Mouse (Mus musculus) midbrain, embryonic 14.5 days (tissue): ENCODE data around the gene Sergef. TPM values are rescaled to one million over a fixed set of nuclear protein-coding genes. Genes with fewer than 3 reads are reported as not detected.

Experiments used
- ATAC-seq: fragments of 200-750 bp; cut with Nextera tagmentation; 2 replicates; pipeline ENCODE4 v1.8.0; 2017; ENCODE audit warnings: moderate number of reproducible peaks, moderate library complexity; ENCODE audit not compliant: low FRiP score, low TSS enrichment
- DNase-seq: peaks from one replicate; pipeline ENCODE4 v3.0.0-alpha.2; 2015
- H3K27ac ChIP-seq: fragments of 300-500 bp; sonication (generic); replicated peaks from 2 replicates; pipeline ENCODE4 v1.5.1; 2014; ENCODE audit warnings: mild to moderate bottlenecking, low read depth, low read length, moderate library complexity
- H3K27me3 ChIP-seq: fragments of 300-500 bp; sonication (generic); 2 replicates; pipeline ENCODE4 v1.6.1; 2014; ENCODE audit warnings: low read length, control low read depth, mixed read lengths; ENCODE audit not compliant: control insufficient read depth, insufficient read depth
- H3K36me3 ChIP-seq: fragments of 300-500 bp; sonication (generic); 2 replicates; pipeline ENCODE4 v1.6.1; 2014; ENCODE audit warnings: low read length, control low read depth; ENCODE audit not compliant: control insufficient read depth, insufficient read depth
- H3K4me1 ChIP-seq: fragments of 300-500 bp; sonication (generic); 2 replicates; pipeline ENCODE4 v1.6.1; 2014; ENCODE audit warnings: mild to moderate bottlenecking, antibody characterized with exemption, low read length, control low read depth; ENCODE audit not compliant: control insufficient read depth, insufficient read depth
- H3K4me2 ChIP-seq: fragments of 300-500 bp; sonication (generic); 2 replicates; pipeline ENCODE4 v1.6.1; 2014; ENCODE audit warnings: mild to moderate bottlenecking, low read length, moderate library complexity
- H3K4me3 ChIP-seq: fragments of 300-500 bp; sonication (generic); replicated peaks from 2 replicates; pipeline ENCODE4 v1.5.1; 2014; ENCODE audit warnings: low read depth, low read length
- H3K9ac ChIP-seq: fragments of 300-500 bp; sonication (generic); replicated peaks from 2 replicates; pipeline ENCODE4 v1.6.1; 2014; ENCODE audit warnings: mild to moderate bottlenecking, low read length, moderate library complexity
- H3K9me3 ChIP-seq: fragments of 300-500 bp; sonication (generic); 2 replicates; pipeline ENCODE4 v1.6.1; 2016; ENCODE audit warnings: low read length, control low read depth, mixed read lengths; ENCODE audit not compliant: control insufficient read depth
- WGBS: fragments of 180-500 bp; shearing (Covaris S2); extraction: QIAGEN DNeasy Blood & Tissue Kit; methylation state at CpG from one replicate; pipeline ENCODE4 v1.1.7; 2014; 5-methylcytosine and 5-hydroxymethylcytosine counted together
- polyA plus RNA-seq: library from polyadenylated mRNA; unstranded; fragments of >200 nt; fragmentation: Nextera tagmentation; extraction: Ambion mirVana; gene quantifications from 2 replicates; pipeline ENCODE4 v1.2.1, GENCODE M21; 2014

Sergef gene
- polyA plus RNA-seq, 1 experiment from 2014 or later = 31.1 TPM

- H3K9me3 ChIP-seq = no peaks in the 10 kb centered on the region
- H3K4me2 ChIP-seq = no peak overlapping the region
- ATAC-seq (no peak), DNase-seq (no peak)
- H3K4me1 ChIP-seq = peaks cover 3% of the 10 kb centered on the region; the same call in 1 of the 2 replicates
- no peak overlapping the region for H3K9ac ChIP-seq
- no peak overlapping the region for H3K27ac ChIP-seq
- no peaks in the 10 kb centered on the region for H3K27me3 ChIP-seq
- H3K36me3 ChIP-seq = no peaks in the 10 kb centered on the region
- WGBS = 96% methylated on average over 2 of the region's 2 CpGs
- no peak overlapping the region for H3K4me3 ChIP-seq
Observed at GRCm38 (mm10) chr7:46560061-46560460, 79.5 kb downstream of the Sergef start.

GRCm38 (mm10) chr7:46559643-46560042 is 80.0 kb downstream of the Sergef start:
- no peak for ATAC-seq
- no peak overlapping the region for H3K4me3 ChIP-seq
- no peak overlapping the region for H3K4me2 ChIP-seq
- peaks cover 7% of the 10 kb centered on the region; the same call in 1 of the 2 replicates for H3K4me1 ChIP-seq
- no peaks in the 10 kb centered on the region for H3K36me3 ChIP-seq
- H3K9ac ChIP-seq = no peak overlapping the region
- no peaks in the 10 kb centered on the region for H3K9me3 ChIP-seq
- no peak overlapping the region for H3K27ac ChIP-seq
- 93% methylated on average over 6 of the region's 6 CpGs for WGBS
- DNase-seq = no peak
- H3K27me3 ChIP-seq = no peaks in the 10 kb centered on the region

GRCm38 (mm10) chr7:46559006-46559405 is 80.6 kb downstream of the Sergef start:
- Histone ChIP-seq H3K4me2 (no peak overlapping the region), H3K9ac (no peak overlapping the region), H3K9me3 (no peaks in the 10 kb centered on the region), H3K27ac (no peak overlapping the region), H3K4me3 (no peak overlapping the region), H3K27me3 (no peaks in the 10 kb centered on the region), H3K36me3 (no peaks in the 10 kb centered on the region), H3K4me1 (peaks cover 10% of the 10 kb centered on the region; the same call in 1 of the 2 replicates)
- ATAC-seq (no peak), DNase-seq (no peak)
- 75% methylated on average over 5 of the region's 5 CpGs for WGBS

- H3K27ac ChIP-seq = no peak overlapping the region
- DNase-seq (no peak), ATAC-seq (no peak)
- H3K36me3 ChIP-seq = no peaks in the 10 kb centered on the region
- H3K4me3 ChIP-seq = no peak overlapping the region
- peaks cover 10% of the 10 kb centered on the region; the same call in 1 of the 2 replicates for H3K4me1 ChIP-seq
- H3K4me2 ChIP-seq = no peak overlapping the region
- WGBS = 97% methylated on average over 4 of the region's 4 CpGs
- H3K9ac ChIP-seq = no peak overlapping the region
- H3K9me3 ChIP-seq = no peaks in the 10 kb centered on the region
- H3K27me3 ChIP-seq = no peaks in the 10 kb centered on the region
Observed at GRCm38 (mm10) chr7:46557996-46558395, 81.6 kb downstream of the Sergef start.

- Histone ChIP-seq H3K36me3 (no peaks in the 10 kb centered on the region), H3K4me2 (no peak overlapping the region), H3K4me3 (no peak overlapping the region), H3K9me3 (no peaks in the 10 kb centered on the region), H3K27ac (no peak overlapping the region), H3K27me3 (no peaks in the 10 kb centered on the region), H3K4me1 (peaks cover 13% of the 10 kb centered on the region; the same call in 1 of the 2 replicates), H3K9ac (no peak overlapping the region)
- ATAC-seq (no peak), DNase-seq (no peak)
- WGBS = 79% methylated on average over 11 of the region's 11 CpGs
Observed at GRCm38 (mm10) chr7:46557387-46557786, 82.2 kb downstream of the Sergef start.

GRCm38 (mm10) chr7:46556358-46557118 is 83.1 kb downstream of the Sergef start:
- ATAC-seq (peak; percentile 87), DNase-seq (peak; percentile 79)
- Histone ChIP-seq H3K4me3 (no peak overlapping the region), H3K4me2 (no peak overlapping the region), H3K4me1 (peaks cover 16% of the 10 kb centered on the region; the same call in 1 of the 2 replicates), H3K9ac (no peak overlapping the region), H3K27ac (peak overlapping the region; percentile 50), H3K27me3 (no peaks in the 10 kb centered on the region), H3K36me3 (no peaks in the 10 kb centered on the region), H3K9me3 (no peaks in the 10 kb centered on the region)
- 32% methylated on average over 13 of the region's 13 CpGs for WGBS

- no peak overlapping the region for H3K27ac ChIP-seq
- H3K27me3 ChIP-seq = no peaks in the 10 kb centered on the region
- no peak for DNase-seq
- no peak overlapping the region for H3K4me2 ChIP-seq
- WGBS = 91% methylated on average over 7 of the region's 7 CpGs
- no peaks in the 10 kb centered on the region for H3K9me3 ChIP-seq
- no peak for ATAC-seq
- H3K36me3 ChIP-seq = no peaks in the 10 kb centered on the region
- H3K4me1 ChIP-seq = peaks cover 16% of the 10 kb centered on the region; the same call in 1 of the 2 replicates
- no peak overlapping the region for H3K9ac ChIP-seq
- no peak overlapping the region for H3K4me3 ChIP-seq
Observed at GRCm38 (mm10) chr7:46555731-46556130, 83.9 kb downstream of the Sergef start.

GRCm38 (mm10) chr7:46554855-46555254 is 84.8 kb downstream of the Sergef start:
- WGBS = 73% methylated on average over 9 of the region's 9 CpGs
- DNase-seq (no peak), ATAC-seq (peak; percentile 25; the same call in 1 of the 2 replicates)
- Histone ChIP-seq H3K36me3 (no peaks in the 10 kb centered on the region), H3K4me2 (no peak overlapping the region), H3K4me1 (peaks cover 16% of the 10 kb centered on the region; the same call in 1 of the 2 replicates), H3K9me3 (no peaks in the 10 kb centered on the region), H3K4me3 (no peak overlapping the region), H3K27me3 (no peaks in the 10 kb centered on the region), H3K27ac (no peak overlapping the region; the same call in 1 of the 2 replicates), H3K9ac (no peak overlapping the region)

- WGBS = 45% methylated on average over 7 of the region's 7 CpGs
- peaks cover 18% of the 10 kb centered on the region; the same call in 1 of the 2 replicates for H3K4me1 ChIP-seq
- ATAC-seq = no peak
Observed at GRCm38 (mm10) chr7:46554003-46554402, 85.6 kb downstream of the Sergef start.

More at GRCm38 (mm10) chr7:46554003-46554402, 85.6 kb downstream of the Sergef start:
- Histone ChIP-seq H3K4me3 (no peak overlapping the region), H3K36me3 (no peaks in the 10 kb centered on the region), H3K4me2 (no peak overlapping the region), H3K9ac (no peak overlapping the region), H3K27ac (no peak overlapping the region), H3K9me3 (no peaks in the 10 kb centered on the region), H3K27me3 (no peaks in the 10 kb centered on the region)
- DNase-seq = peak; percentile 45
